Mouse (Mus musculus) CD4-positive, CD25-positive, alpha-beta regulatory T cell, adult 4 months (primary cell): Measurements from ENCODE around the gene Lrmp. TPM values are rescaled to one million over a fixed set of nuclear protein-coding genes. Genes with fewer than 3 reads are reported as not detected.
"Not testable (repeated sequence)": the region's sequence is repeated elsewhere in the genome, so short reads cannot be mapped to it uniquely, and the experiment has no call there.

Experiments
- ATAC-seq: one replicate; pipeline ENCODE4 v1.8.0; 2017
- polyA plus RNA-seq, 2 experiments: library from polyadenylated mRNA; unstranded; fragments of 100-300 nt; shearing (Covaris generic); gene quantifications; one replicate each; pipeline ENCODE4 v1.2.1; 2017

Lrmp gene
- polyA plus RNA-seq, 2 experiments from 2014 or later = 157 to 238 TPM

GRCm38 (mm10) chr6:145104241-145104939 lies 11.1 kb upstream of the Lrmp start:
- ATAC-seq = peak; percentile 57

DNA sequence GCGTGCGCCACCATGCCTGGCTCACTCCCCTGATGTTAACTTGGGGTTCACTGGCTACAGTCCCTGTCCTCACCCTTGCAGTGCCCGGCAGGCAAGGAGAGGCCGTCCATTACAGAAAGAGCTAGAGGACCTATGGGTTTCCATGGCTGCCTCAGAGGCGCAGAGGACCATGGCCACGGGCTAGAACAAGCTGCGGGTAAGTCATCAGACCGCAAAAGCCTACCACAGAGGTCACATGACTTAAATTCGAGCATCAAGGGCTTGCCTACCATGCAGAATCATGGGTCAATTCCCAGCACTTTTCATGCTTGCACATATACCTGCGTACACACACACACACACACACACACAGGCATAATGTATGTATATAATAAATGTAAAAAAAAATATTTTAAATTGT lies 10.0 kb upstream of the Lrmp start:
- no peak for ATAC-seq

GRCm38 (mm10) chr6:145106163-145106842 lies 9.2 kb upstream of the Lrmp start:
- ATAC-seq = no peak

DNA sequence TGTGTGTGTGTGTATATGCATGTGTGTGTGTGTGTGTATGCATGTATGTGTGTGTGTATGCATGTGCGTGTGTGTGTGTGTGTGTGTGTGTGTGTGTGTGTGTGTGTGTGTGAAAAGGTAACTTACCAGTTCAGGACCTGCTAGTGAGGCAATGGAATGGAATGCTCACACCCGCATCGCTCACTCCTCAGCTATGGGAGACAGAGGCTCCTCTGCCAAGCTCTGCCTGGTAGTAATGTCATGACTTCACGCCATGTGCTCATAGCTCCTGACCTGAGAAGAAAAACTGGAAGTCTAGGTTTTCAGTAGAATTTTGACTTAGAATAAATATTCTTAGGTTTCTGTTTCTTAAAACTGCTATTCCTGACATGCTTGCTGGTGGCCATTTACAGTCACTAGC lies 4.7 kb upstream of the Lrmp start:
- ATAC-seq = no peak

DNA sequence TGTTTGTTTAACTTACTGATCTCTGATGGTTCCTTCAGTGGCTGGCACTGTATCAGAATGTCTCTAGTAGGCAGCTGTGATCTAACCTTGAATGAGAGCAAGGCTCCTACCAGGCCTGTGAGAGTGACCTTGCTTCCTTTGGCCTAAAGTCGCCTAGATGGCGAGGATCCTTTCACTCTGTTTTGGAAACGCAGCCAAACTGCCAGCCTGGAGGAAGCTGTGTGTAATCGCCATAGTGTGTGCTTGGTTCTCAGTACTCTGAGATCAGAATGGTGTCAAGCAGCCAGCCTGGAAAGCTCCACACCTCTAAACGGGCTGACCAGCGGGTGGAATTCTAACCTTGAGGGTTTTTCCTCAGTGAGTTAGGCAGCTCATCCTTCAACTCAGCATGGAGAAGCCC lies 2.6 kb upstream of the Lrmp start:
- no peak for ATAC-seq

DNA sequence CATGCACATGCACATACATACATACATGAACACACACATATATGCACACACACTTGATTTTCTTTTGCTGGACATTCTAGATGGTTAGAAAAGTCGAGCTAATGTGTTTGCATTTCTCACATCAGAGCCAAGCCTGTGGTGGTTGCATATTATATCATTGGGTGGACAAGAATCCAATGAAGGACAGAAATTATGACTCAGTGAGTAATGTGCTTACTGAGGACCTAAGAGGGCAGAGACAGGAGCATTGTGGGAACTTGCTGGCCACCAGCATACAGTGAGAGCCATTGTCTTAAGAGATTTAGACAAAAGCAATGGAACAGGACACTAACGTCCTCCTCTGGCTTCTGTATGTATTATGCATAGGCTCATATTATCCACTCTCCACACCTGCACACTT lies 892 bp upstream of the Lrmp start:
- ATAC-seq = no peak

GRCm38 (mm10) chr6:145116098-145116672 lies 732 bp downstream of the Lrmp start:
- ATAC-seq = peak; percentile 22

GRCm38 (mm10) chr6:145120086-145120485 lies 4.6 kb downstream of the Lrmp start:
- no peak for ATAC-seq

GRCm38 (mm10) chr6:145120787-145121589 lies 5.5 kb downstream of the Lrmp start:
- ATAC-seq = peak; percentile 57

DNA sequence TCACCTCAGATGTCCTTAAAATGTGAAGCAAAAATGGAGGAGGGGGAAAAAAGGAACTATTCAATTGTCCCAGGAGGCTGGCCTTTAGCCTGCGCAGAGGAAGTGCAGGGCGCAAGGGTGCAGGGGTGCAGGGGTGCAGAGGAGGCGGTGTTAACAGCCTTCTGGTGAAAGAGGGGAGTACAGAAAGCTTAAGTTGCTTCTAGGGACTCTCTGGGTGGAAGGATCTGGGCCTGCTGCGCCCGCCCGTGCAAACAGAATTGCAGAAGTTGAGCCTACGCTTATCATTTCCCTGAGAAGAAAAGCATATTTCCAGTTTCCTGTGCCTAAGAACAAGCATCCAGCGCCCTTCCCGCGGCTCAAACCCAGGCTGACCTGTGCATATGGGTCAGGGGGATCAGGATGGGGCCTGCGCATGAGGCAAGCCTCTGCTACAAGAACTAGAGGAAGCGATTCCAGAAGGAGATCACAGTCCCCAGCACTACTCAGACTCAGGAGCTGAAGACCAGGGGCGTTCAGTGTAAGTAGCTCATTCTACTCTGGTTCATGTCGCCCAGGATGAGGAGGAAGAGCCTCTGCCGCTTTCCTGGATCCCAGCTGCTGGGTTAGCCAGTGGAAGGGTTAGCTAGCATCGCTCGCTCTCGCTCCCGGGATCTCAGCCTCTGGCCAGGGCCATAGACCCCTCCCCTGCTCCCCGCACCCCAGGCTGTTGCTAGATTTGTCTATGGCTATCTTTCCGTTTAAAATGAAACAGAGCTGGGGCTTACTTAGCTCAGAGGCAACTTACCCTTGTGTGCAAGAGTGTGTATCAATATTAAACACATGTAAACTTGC lies 6.4 kb downstream of the Lrmp start:
- peak; percentile 69 for ATAC-seq

DNA sequence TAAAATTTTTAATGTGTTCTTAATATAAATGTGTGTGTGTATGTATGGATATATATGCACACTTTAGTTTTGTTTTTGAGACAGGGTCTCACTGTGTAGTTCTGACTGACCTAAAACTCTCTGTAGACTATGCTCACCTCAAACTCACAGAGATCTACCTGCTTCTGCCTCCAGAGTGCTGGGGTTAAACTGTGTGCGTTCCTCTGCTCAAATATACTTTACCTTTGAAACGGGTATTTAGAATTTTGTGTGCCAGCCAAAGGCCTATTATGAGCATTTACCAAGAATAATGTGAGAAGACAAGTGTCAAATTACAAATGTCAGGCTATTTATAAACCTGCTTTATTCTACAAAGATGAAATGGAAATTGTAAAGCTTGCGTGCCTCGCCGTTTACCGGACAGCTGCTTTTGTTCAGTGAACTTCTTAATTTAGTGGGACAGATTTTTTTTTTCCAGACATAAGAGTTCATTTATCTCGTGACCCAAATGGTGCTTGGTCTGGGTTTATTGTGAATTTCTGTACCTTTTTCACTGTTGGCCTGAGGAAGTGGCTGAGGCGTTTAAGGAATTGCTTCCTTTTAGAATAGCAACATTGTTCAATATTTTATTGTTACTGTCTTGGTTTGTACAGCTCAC lies 7.1 kb downstream of the Lrmp start:
- ATAC-seq = no peak

DNA sequence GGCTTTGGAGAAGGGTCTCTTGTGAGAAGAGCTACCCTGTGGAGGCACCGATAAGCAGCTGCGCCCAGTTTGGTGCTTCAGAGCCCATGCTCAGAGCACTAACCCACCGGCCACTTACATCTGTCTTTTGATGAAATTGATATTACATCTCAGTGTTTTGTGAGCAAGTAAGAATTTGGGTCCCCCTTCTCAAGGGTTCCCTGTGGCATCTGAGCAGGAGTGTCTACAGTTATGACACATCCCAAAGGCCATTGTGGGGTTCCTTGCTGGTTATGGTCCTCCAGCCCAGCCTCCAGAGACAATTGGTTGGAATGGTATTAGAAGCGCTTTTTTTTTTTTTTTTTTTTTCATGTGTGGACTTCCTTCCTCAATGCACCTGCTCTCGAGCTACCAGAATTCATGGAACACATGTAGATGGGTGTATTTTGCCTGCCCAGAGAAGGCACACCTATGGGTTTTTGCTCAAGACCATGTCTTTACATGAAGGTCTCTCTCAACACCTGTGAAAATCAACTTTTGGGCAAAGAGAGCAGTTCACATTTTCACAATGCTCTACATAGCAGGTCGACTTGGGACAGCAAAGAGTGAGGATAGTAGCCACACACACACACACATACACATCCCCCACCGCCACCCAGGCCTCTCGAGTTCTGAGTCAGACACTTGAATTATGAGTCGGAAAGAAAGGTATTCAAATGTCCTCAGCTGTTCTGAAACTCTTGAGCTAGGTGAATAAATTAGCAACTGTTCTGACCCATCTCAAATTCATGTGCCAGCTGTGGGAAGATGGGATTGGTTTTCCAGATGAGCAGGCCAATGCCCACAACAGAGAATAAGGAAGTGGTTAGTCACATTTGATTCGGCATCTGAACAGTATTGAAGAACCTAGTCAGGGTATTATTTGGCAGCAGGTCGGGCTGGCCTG lies 7.9 kb downstream of the Lrmp start:
- peak; percentile 31 for ATAC-seq

DNA sequence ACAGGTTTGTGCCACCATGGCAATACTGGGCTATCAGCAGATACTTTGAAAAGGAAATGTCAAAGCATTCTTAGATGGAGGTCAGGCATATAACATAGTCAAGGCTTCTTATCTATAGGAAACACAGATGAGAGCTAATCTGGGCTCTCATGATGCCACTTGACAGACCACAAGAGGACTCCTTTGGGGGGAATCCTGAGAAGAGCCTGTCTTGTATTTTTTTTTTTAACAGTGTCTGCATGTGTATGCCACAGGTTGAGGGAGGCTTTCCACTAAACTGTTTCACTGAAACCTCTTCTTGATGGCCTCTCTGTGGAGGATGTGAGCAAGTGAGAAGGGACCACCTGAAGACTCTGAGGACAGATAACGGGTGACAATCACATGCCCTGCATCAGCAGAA lies 9.2 kb downstream of the Lrmp start:
- ATAC-seq = no peak

GRCm38 (mm10) chr6:145125591-145126113 lies 10.2 kb downstream of the Lrmp start:
- ATAC-seq = no peak

GRCm38 (mm10) chr6:145127652-145128051 lies 12.2 kb downstream of the Lrmp start:
- ATAC-seq = no peak

DNA sequence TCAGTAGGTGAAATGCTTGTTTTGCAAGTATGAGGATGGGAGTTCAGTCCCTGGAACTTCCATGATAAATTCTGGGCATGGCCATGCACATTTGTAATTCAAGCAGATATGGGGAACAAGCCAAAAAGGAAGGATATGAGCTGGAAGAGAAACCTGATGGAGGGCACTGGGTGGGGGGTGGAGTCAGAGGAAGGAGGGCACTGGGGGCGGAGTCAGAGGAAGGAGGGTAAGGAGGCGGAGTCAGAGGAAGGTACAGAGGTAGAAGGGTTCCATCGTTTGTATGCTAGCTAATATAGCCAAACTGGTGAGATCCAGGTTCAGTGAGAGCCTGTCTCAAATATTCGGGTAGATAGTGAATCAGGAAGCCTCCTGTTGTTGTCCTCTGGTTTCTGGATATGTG lies 14.1 kb downstream of the Lrmp start:
- no peak for ATAC-seq

DNA sequence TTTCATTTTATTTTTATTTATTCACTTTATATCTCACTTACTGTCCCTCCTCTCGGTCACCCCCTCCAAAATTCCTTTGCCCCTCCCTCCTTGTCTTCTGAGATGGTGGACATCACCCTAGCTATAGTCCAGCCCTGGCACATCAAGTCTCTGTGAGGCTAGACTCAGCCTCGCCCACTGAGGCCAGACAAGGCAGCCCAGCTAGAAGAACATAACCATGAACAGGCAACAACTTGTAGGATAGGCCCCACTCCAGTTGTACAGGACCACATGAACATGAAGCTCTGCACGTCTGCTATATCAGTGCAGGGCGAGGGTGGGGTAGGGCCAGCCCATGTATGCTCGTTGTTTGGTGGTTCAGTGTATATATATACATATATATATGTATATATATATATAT lies 16.5 kb downstream of the Lrmp start:
- no peak for ATAC-seq

DNA sequence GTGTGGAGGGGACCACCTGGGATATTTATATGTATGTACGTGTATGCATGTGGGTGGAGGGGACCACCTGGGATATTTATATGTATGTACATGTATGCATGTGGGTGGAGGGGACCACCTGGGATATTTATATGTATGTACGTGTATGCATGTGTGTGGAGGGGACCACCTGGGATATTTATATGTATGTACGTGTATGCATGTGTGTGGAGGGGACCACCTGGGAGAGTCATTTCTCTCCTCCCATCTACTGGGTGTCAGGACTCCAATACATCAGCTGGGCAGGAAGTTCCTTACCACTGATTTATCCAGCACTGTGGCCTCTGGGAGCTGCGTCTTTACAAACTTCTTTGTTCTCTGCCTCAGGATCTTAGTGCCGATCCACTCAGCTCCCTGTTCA lies 17.5 kb downstream of the Lrmp start:
- ATAC-seq = not testable (repeated sequence)

- ATAC-seq = peak; percentile 41
Observed at GRCm38 (mm10) chr6:145135295-145135694, 19.8 kb downstream of the Lrmp start.

DNA sequence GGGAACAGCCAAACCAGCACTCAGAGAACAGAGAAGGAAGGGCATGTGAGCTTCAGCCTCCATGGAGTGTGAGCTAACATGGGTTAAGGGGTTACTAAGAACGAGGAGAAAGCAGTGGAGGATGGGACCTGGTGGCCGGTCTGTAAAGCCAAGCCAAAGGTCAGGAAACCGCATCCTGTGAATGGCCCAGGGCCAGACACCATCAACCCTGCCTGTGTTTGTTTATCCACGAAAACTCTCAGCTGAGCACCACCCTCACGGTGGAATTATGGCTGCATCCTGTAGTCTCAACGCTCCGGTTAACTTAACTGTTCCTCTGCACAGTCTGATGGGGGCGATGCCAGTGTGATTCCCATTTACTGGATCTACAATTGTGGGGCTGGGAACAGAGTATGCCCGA lies 20.4 kb downstream of the Lrmp start:
- no peak for ATAC-seq
